Mouse (Mus musculus) gastrocnemius, postnatal 4 days (tissue): ENCODE data around the gene Rbm31y. TPM values are rescaled to one million over a fixed set of nuclear protein-coding genes. Genes with fewer than 3 reads are reported as not detected.
"Not testable (repeated sequence)": the region's sequence is repeated elsewhere in the genome, so short reads cannot be mapped to it uniquely, and the experiment has no call there.

Experiments used
- DNase-seq, 2 experiments: peaks; one replicate each; pipeline ENCODE4 v3.0.0; 2021 to 2022; ENCODE audit warnings: low spot score in 2 of 2, mixed read lengths in 2 of 2
- long read RNA-seq, 2 experiments: library from polyadenylated mRNA; stranded (forward); transcript quantifications; one replicate each; pipeline ENCODE4 v2.0.0; 2021
- total RNA-seq, 2 experiments: library from RNA; stranded (reverse); gene quantifications; 2 replicates each; pipeline ENCODE4 v1.2.3; 2021

Gene Rbm31y
- not detected for total RNA-seq
- long read RNA-seq, experiment 1 = 0 reads
- long read RNA-seq, experiment 2 = 0 reads

- DNase-seq = not testable (repeated sequence)
Observed at GRCm38 (mm10) chrY:17400461-17400860, at the start of gene Rbm31y. Gene Rbm31y (plus strand): TSS chrY:17400761.
